19 mouse cellular contexts compared by ENCODE assay signal in genomic region chrX:56675556-56675955, GRCm38 (mm10). TPM values are rescaled to one million over a fixed set of nuclear protein-coding genes. Genes with fewer than 3 reads are reported as not detected.
"Had no signal": no experiment of that assay in that cellular context is flagged by ENCODE, and none has a peak within 500 bp of the region (broad histone marks: within the 10 kb centered on the region; RNA-seq: fewer than 3 reads in every experiment).

No protein-coding gene starts in this region.

- H3K4me2 ChIP-seq: kidney, embryonic 15.5 days; liver, embryonic 13.5 days; midbrain, embryonic 12.5 days; midbrain, embryonic 15.5 days; neural tube, embryonic 12.5 days; neural tube, embryonic 15.5 days had no signal

- H3K36me3 ChIP-seq: kidney, embryonic 15.5 days; liver, embryonic 13.5 days; midbrain, embryonic 12.5 days; midbrain, embryonic 15.5 days; neural tube, embryonic 12.5 days; neural tube, embryonic 15.5 days had no signal

- H3K4me3 ChIP-seq: kidney, embryonic 15.5 days; left cerebral cortex, adult 2 months; liver, embryonic 13.5 days; midbrain, embryonic 12.5 days; midbrain, embryonic 15.5 days; neural tube, embryonic 12.5 days; neural tube, embryonic 15.5 days had no signal

- DNase-seq: kidney, adult 11 months; kidney, adult 8-10 months; kidney, postnatal 10 days; kidney, postnatal 36 days; layer of hippocampus, postnatal 36 days; liver, embryonic 13.5 days; right cerebral cortex, adult 18-20 months; right cerebral cortex, postnatal 14 days; right cerebral cortex, postnatal 4 days; thymus, postnatal 36 days had no signal

- H3K27ac ChIP-seq: kidney, embryonic 15.5 days; left cerebral cortex, adult 2 months; liver, embryonic 13.5 days; macrophage; midbrain, embryonic 12.5 days; midbrain, embryonic 15.5 days; neural tube, embryonic 12.5 days; neural tube, embryonic 15.5 days; stomach, postnatal 0 days had no signal

- H3K4me1 ChIP-seq: kidney, embryonic 15.5 days; liver, embryonic 13.5 days; midbrain, embryonic 12.5 days; midbrain, embryonic 15.5 days; neural tube, embryonic 12.5 days; neural tube, embryonic 15.5 days had no signal

- ATAC-seq: inflammation-experienced regulatory T-cells, adult 6 months; midbrain, embryonic 15.5 days had no signal

- H3K27me3 ChIP-seq: kidney, embryonic 15.5 days; liver, embryonic 13.5 days; midbrain, embryonic 12.5 days; midbrain, embryonic 15.5 days; neural tube, embryonic 12.5 days; neural tube, embryonic 15.5 days had no signal

- H3K9me3 ChIP-seq: kidney, embryonic 15.5 days; liver, embryonic 13.5 days; midbrain, embryonic 12.5 days; midbrain, embryonic 15.5 days; neural tube, embryonic 12.5 days; neural tube, embryonic 15.5 days had no signal

- H3K9ac ChIP-seq: kidney, embryonic 15.5 days; liver, embryonic 13.5 days; midbrain, embryonic 12.5 days; midbrain, embryonic 15.5 days; neural tube, embryonic 12.5 days; neural tube, embryonic 15.5 days had no signal

RNA-seq across cellular contexts. Expression of gene Fhl1, which starts 56.0 kb away (rescaled TPM):
- polyA plus RNA-seq: inflammation-experienced regulatory T-cells, adult 6 months had no signal
